Comparison of ENCODE assay signal across 8 mouse cellular contexts in the genomic region with DNA sequence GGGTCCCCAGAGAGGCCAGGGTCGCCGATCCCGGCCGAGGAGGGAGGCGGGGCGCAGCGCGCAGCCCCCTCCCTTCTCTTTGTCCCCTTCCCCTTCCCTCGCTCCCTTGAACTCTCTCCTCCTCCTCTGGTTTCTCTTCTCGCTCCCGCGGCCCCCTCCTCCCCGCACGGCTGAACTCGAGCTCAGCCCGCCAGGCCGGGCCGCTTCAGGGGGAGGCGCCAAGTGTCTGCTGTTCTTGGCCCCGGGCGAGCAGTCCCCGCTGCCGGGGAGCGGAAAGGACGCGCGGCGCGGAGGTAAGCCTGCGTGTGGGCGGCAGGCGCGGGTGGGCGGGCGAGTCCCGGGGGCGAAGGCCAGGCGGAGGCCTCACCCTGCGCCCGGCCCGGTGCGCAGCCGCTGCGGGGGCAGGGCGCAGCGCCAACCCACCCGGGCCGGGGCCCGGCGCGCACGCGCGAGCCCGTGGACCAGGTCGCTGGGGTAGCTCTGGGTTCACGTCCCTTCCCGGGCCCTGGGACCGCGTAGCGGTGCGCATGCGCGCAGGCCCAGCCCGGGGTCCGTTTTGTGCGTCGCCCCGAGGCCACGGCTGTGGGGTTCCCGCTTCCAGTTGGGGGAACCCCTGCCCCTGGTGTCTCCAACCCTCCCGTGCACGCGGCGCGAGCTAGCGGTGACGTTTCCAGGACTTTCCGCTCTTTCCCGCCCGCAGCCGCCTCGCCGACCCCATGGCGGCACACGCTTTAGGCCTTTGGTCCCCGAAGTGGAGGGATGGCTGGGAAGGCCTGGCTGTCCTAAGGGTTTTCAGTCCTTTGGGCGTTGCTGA. TPM values are rescaled to one million over a fixed set of nuclear protein-coding genes. Genes with fewer than 3 reads are reported as not detected.
DNase-seq lines count a peak whose midpoint lies in the region; ATAC-seq and TF ChIP-seq lines count a peak whose summit lies in the region.

No protein-coding gene starts in this region.

- no peaks in the 10 kb centered on the region for H3K79me2 ChIP-seq in myocyte (ENCODE audit: control insufficient read depth, insufficient read depth)

- WGBS in embryonic facial prominence, embryonic 14.5 days: under 1% methylated on average over 37 of the region's 88 CpGs
- WGBS in heart, embryonic 11.5 days (ENCODE audit: insufficient replicate concordance): under 1% methylated on average over 74 of the region's 88 CpGs
- under 1% methylated on average over 86 of the region's 88 CpGs for WGBS in kidney, embryonic 15.5 days
- WGBS in liver, embryonic 11.5 days: 1% methylated on average over 84 of the region's 88 CpGs

- peak overlapping the region; percentile 98 for H3K27ac ChIP-seq in embryonic facial prominence, embryonic 14.5 days (replicated peaks; ENCODE audit: low read depth, low read length)
- H3K27ac ChIP-seq in heart, embryonic 11.5 days (ENCODE audit: low read depth, low read length): peak overlapping the region; percentile 99
- peak overlapping the region; percentile 100 for H3K27ac ChIP-seq in kidney, embryonic 15.5 days
- peak overlapping the region; percentile 96 for H3K27ac ChIP-seq in liver, embryonic 11.5 days (ENCODE audit: low read depth, low read length)

- ATAC-seq in embryonic facial prominence, embryonic 14.5 days (ENCODE audit: low read depth): peak; percentile 93
- ATAC-seq in heart, embryonic 11.5 days (replicated peaks; ENCODE audit: insufficient number of reproducible peaks, low FRiP score, low TSS enrichment): peak; percentile 86
- ATAC-seq in kidney, embryonic 15.5 days (replicated peaks; ENCODE audit: low FRiP score): peak; percentile 93
- ATAC-seq in liver, embryonic 11.5 days (replicated peaks; ENCODE audit: low FRiP score): peak; percentile 89

- peaks cover 14% of the 10 kb centered on the region for H3K36me3 ChIP-seq in embryonic facial prominence, embryonic 14.5 days (ENCODE audit: control insufficient read depth, insufficient read depth, low read length)
- no peaks in the 10 kb centered on the region for H3K36me3 ChIP-seq in heart, embryonic 11.5 days (ENCODE audit: control insufficient read depth, insufficient read depth, low read length)
- peaks cover 16% of the 10 kb centered on the region for H3K36me3 ChIP-seq in kidney, embryonic 15.5 days
- H3K36me3 ChIP-seq in liver, embryonic 11.5 days (ENCODE audit: control insufficient read depth, insufficient read depth, low read length): no peaks in the 10 kb centered on the region
- H3K36me3 ChIP-seq in myocyte (ENCODE audit: control insufficient read depth, insufficient read depth): no peaks in the 10 kb centered on the region

- H3K4me1 ChIP-seq in embryonic facial prominence, embryonic 14.5 days (ENCODE audit: control insufficient read depth, insufficient read depth, low read length): peaks cover 12% of the 10 kb centered on the region
- peaks cover 4% of the 10 kb centered on the region; the same call in 1 of the 2 replicates for H3K4me1 ChIP-seq in heart, embryonic 11.5 days (ENCODE audit: control insufficient read depth, insufficient read depth, low read length)
- H3K4me1 ChIP-seq in kidney, embryonic 15.5 days: peaks cover 37% of the 10 kb centered on the region
- peaks cover 13% of the 10 kb centered on the region; the same call in 1 of the 2 replicates for H3K4me1 ChIP-seq in liver, embryonic 11.5 days (replicated peaks; ENCODE audit: control insufficient read depth, insufficient read depth, low read length)

- 0 out of 2 replicates have a peak, but pooled peaks cover 3% of the 10 kb centered on the region for H3K9me3 ChIP-seq in embryonic facial prominence, embryonic 14.5 days (ENCODE audit: control insufficient read depth, low read length)
- no peaks in the 10 kb centered on the region for H3K9me3 ChIP-seq in heart, embryonic 11.5 days (replicated peaks; ENCODE audit: control insufficient read depth, low read length)
- no peaks in the 10 kb centered on the region for H3K9me3 ChIP-seq in kidney, embryonic 15.5 days (replicated peaks)
- H3K9me3 ChIP-seq in liver, embryonic 11.5 days (ENCODE audit: control insufficient read depth, low read length): no peaks in the 10 kb centered on the region

- no peaks in the 10 kb centered on the region for H3K27me3 ChIP-seq in embryonic facial prominence, embryonic 14.5 days (replicated peaks; ENCODE audit: control insufficient read depth, insufficient read depth, low read length)
- no peaks in the 10 kb centered on the region for H3K27me3 ChIP-seq in heart, embryonic 11.5 days (ENCODE audit: control insufficient read depth, insufficient read depth, low read length)
- H3K27me3 ChIP-seq in kidney, embryonic 15.5 days: no peaks in the 10 kb centered on the region
- H3K27me3 ChIP-seq in liver, embryonic 11.5 days (replicated peaks; ENCODE audit: control insufficient read depth, insufficient read depth, low read length): no peaks in the 10 kb centered on the region
- H3K27me3 ChIP-seq in myocyte (ENCODE audit: control insufficient read depth, insufficient read depth, insufficient read length): no peaks in the 10 kb centered on the region

- peak overlapping the region; percentile 91 for H3K4me2 ChIP-seq in embryonic facial prominence, embryonic 14.5 days (ENCODE audit: low read depth, low read length)
- H3K4me2 ChIP-seq in heart, embryonic 11.5 days: peak overlapping the region; percentile 83
- H3K4me2 ChIP-seq in kidney, embryonic 15.5 days: peak overlapping the region; percentile 76
- H3K4me2 ChIP-seq in liver, embryonic 11.5 days: peak overlapping the region; percentile 79
- H3K4me2 ChIP-seq in myocyte (ENCODE audit: low read depth): peak overlapping the region; percentile 93

- H3ac ChIP-seq in myocyte (ENCODE audit: control insufficient read depth, insufficient read length): peak overlapping the region; percentile 96

- H3K9ac ChIP-seq in embryonic facial prominence, embryonic 14.5 days (ENCODE audit: low read depth, low read length): peak overlapping the region; percentile 97
- H3K9ac ChIP-seq in heart, embryonic 11.5 days (ENCODE audit: low read depth, low read length): peak overlapping the region; percentile 97
- H3K9ac ChIP-seq in kidney, embryonic 15.5 days: peak overlapping the region; percentile 93
- H3K9ac ChIP-seq in liver, embryonic 11.5 days (ENCODE audit: low read depth, low read length): peak overlapping the region; percentile 96

- H3K4me3 ChIP-seq in embryonic facial prominence, embryonic 14.5 days (ENCODE audit: low read depth, low read length): peak overlapping the region; percentile 83
- peak overlapping the region; percentile 82 for H3K4me3 ChIP-seq in heart, embryonic 11.5 days (ENCODE audit: low read depth, low read length)
- peak overlapping the region; percentile 77 for H3K4me3 ChIP-seq in kidney, embryonic 15.5 days (replicated peaks)
- peak overlapping the region; percentile 83 for H3K4me3 ChIP-seq in liver, embryonic 11.5 days (ENCODE audit: low read depth, low read length)
- H3K4me3 ChIP-seq in myocyte: peak overlapping the region; percentile 58

- peak; percentile 81 for TF ChIP-seq POLR2A in myocyte (IDR thresholded peaks at IDR 0.05; ENCODE audit: insufficient read length, low read depth)

- peak; percentile 89 for DNase-seq in A20 (ENCODE audit: low read depth, low spot score)
- DNase-seq in adrenal gland, postnatal 4 days (ENCODE audit: low spot score in 2 of 2): peak; percentile 65 to 67
- peak; percentile 90 for DNase-seq in embryonic facial prominence, embryonic 14.5 days (ENCODE audit: low spot score)
- peak; percentile 82 for DNase-seq in liver, embryonic 11.5 days (ENCODE audit: low spot score)
- DNase-seq in spleen, postnatal 4 days (ENCODE audit: low spot score in 2 of 2): peak; percentile 76 to 87

TF ChIP-seq in myocyte, 11 proteins besides CTCF, POLR2A, EP300 and RAD21:
- peak in 1 of 3 experiments; percentile 14 for TF ChIP-seq MYOD1 (IDR thresholded peaks at IDR 0.05; ENCODE audit: control insufficient read depth in 1 of 3, insufficient read length in 2 of 3, low read depth in 2 of 3)
- peak; percentile 74 for TF ChIP-seq POLR2AphosphoS2 (IDR thresholded peaks at IDR 0.05; ENCODE audit: insufficient read length, low read depth)
- TF ChIP-seq REST (IDR thresholded peaks at IDR 0.05; ENCODE audit: insufficient read depth, insufficient read length): no peak
- TF ChIP-seq MYOG (IDR thresholded peaks at IDR 0.05; ENCODE audit: control insufficient read depth in 1 of 3, insufficient read depth in 1 of 3, insufficient read length in 2 of 3, low read depth in 2 of 3): peak in 1 of 3 experiments; percentile 11

RNA-seq across cellular contexts. Expression of gene Rcbtb2, which starts 20.3 kb away (rescaled TPM):
- 10 to 100 TPM; 47.0 to 48.8 TPM for total RNA-seq in adrenal gland, postnatal 4 days (2021)
- polyA plus RNA-seq in embryonic facial prominence, embryonic 14.5 days (2014; fragmentation: Nextera tagmentation; extraction: Ambion mirVana): 86.4 and 95.1 TPM in 2 replicates
- polyA plus RNA-seq in heart, embryonic 11.5 days (2014; fragmentation: Nextera tagmentation; extraction: Ambion mirVana): 71.4 and 74.7 TPM in 2 replicates
- polyA plus RNA-seq in kidney, embryonic 15.5 days (2015; fragmentation: Nextera tagmentation; extraction: Ambion mirVana): 128 and 131 TPM in 2 replicates
- 56.3 and 56.9 TPM in 2 replicates for polyA plus RNA-seq in liver, embryonic 11.5 days (2014; fragmentation: Nextera tagmentation; extraction: Ambion mirVana)
- 11.8 TPM for polyA plus RNA-seq in myocyte (2012; fragmentation: generic; extraction: Trizol)

Comparison
In these comparisons a context has a peak if more than half of its experiments do, and no peak if none do; other contexts are left out.
1. Peak in every context shown above with its lines: DNase-seq, ATAC-seq, H3K4me3 ChIP-seq and H3K27ac ChIP-seq.